Mouse (Mus musculus): ENCODE measurements at regions not wholly inside any gene's neighbourhood (a gene's known extent, or its start where the extent isn't known, plus 50 kb on each side); places are given as distances from the start of the nearest gene placed in this dataset.

GRCm38 (mm10) chr14:76778541-76779399, 222.1 kb upstream of the Serp2 start:
- TF ChIP-seq POLR2A (IDR thresholded peaks at IDR 0.05; ENCODE audit: insufficient read depth, low read length) (no peak), CTCF (IDR thresholded peaks at IDR 0.05; ENCODE audit: low read depth, low read length) (no peak)

Measured in ES-Bruce4 (cell line).